Mouse (Mus musculus) kidney, postnatal 0 days (tissue): ENCODE data around the gene Srrt. TPM values are rescaled to one million over a fixed set of nuclear protein-coding genes. Genes with fewer than 3 reads are reported as not detected.
A peak's percentile ranks its signal among the peaks of the same experiment; 100 is the strongest.

Experiments
- ATAC-seq: fragments of 200-750 bp; cut with Nextera tagmentation; replicated peaks from 2 replicates; pipeline ENCODE4 v1.8.0; 2017; ENCODE audit warnings: low read depth, moderate number of reproducible peaks, moderate TSS enrichment, moderate library complexity; ENCODE audit not compliant: low FRiP score
- DNase-seq: peaks from one replicate; pipeline ENCODE4 v3.0.0-alpha.2; 2016; ENCODE audit warnings: low spot score
- H3K27ac ChIP-seq: fragments of 300-500 bp; sonication (generic); 2 replicates; pipeline ENCODE4 v1.5.1; 2014; ENCODE audit warnings: mild to moderate bottlenecking
- H3K27me3 ChIP-seq: fragments of 300-500 bp; sonication (generic); 2 replicates; pipeline ENCODE4 v1.6.1; 2014; ENCODE audit warnings: low read length, mixed read lengths; ENCODE audit not compliant: insufficient read depth
- H3K36me3 ChIP-seq: fragments of 300-500 bp; sonication (generic); 2 replicates; pipeline ENCODE4 v1.6.1; 2014; ENCODE audit warnings: low read length, mixed read lengths; ENCODE audit not compliant: insufficient read depth
- H3K4me1 ChIP-seq: fragments of 300-500 bp; sonication (generic); replicated peaks from 2 replicates; pipeline ENCODE4 v1.6.1; 2014; ENCODE audit warnings: antibody characterized with exemption, low read length, mixed read lengths; ENCODE audit not compliant: insufficient read depth
- H3K4me2 ChIP-seq: fragments of 300-500 bp; sonication (generic); 2 replicates; pipeline ENCODE4 v1.6.1; 2014; ENCODE audit warnings: mild to moderate bottlenecking, low read length, moderate library complexity, mixed read lengths
- H3K4me3 ChIP-seq: fragments of 300-500 bp; sonication (generic); replicated peaks from 2 replicates; pipeline ENCODE4 v1.5.1; 2014; ENCODE audit warnings: low read depth, low read length
- H3K9ac ChIP-seq: fragments of 300-500 bp; sonication (generic); 2 replicates; pipeline ENCODE4 v1.6.1; 2014; ENCODE audit warnings: low read depth, low read length
- H3K9me3 ChIP-seq: fragments of 300-500 bp; sonication (generic); replicated peaks from 2 replicates; pipeline ENCODE4 v1.6.1; 2016; ENCODE audit warnings: low read length, inconsistent platforms, mixed read lengths
- CTCF ChIP-seq: IDR thresholded peaks from 2 replicates; pipeline ENCODE4 v1.5.1; 2016; ENCODE audit warnings: antibody characterized with exemption, low read depth, mild to moderate bottlenecking, moderate library complexity
- WGBS: fragments of 180-500 bp; shearing (Covaris S2); extraction: QIAGEN DNeasy Blood & Tissue Kit; methylation state at CpG from one replicate; pipeline ENCODE4 v1.1.7; 2014; 5-methylcytosine and 5-hydroxymethylcytosine counted together
- polyA plus RNA-seq: library from polyadenylated mRNA; unstranded; fragments of >200 nt; fragmentation: Nextera tagmentation; extraction: Ambion mirVana; gene quantifications from 2 replicates; pipeline ENCODE4 v1.2.1, GENCODE M21; 2015

Gene Srrt
- polyA plus RNA-seq, 1 experiment from 2014 or later: 68.0 TPM

DNA sequence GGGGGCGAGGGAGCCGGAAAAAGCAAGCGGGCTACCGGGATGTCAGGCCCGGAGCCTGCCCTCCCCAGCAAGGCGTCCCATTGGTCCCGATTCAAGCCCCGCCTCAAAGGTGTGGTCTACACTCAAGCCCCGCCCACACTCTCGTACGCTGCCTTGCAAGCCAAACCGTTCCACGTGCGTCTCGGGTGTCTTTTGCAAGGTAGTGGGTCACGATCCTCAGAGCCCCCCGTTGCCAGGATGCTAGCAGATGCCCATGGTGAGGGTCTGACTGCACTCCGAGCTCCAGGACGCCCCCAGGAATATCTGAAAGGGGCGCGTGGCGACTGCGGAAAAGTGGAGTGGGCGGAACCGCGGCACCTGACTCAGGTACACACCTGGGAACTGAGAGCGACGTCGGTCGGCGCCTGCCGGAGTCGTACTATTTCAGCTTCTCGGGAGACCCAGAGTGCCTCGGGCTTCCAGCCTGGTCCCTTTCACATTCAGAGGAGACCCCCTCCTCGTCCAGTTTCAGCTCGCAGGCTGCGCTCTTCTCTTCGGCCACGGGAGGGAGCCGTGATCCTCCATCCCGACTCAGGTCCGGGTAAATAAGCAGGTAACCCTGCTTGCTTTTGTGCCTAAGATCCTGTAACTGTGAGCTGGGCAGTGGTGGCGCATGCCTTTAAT, 26.2 kb upstream of the Srrt start, which contains the start of gene Slc12a9:
Gene Slc12a9 (minus strand): TSS at position 86 of the 663 bp plus-strand sequence.
- under 1% methylated on average over 44 of the region's 44 CpGs for WGBS
- Histone ChIP-seq H3K4me3 (peak within 1 kb of the TSS; percentile 50), H3K27me3 (no peaks in the 10 kb centered on the region), H3K4me2 (peak within 1 kb of the TSS; percentile 82), H3K27ac (peak within 1 kb of the TSS; percentile 72), H3K9ac (peak within 1 kb of the TSS; percentile 73), H3K36me3 (no peaks in the 10 kb centered on the region), H3K4me1 (no peaks in the 10 kb centered on the region), H3K9me3 (no peaks in the 10 kb centered on the region)
- DNase-seq (peak; percentile 97), ATAC-seq (peak; percentile 90)
- TF ChIP-seq CTCF: peak; percentile 84

DNA sequence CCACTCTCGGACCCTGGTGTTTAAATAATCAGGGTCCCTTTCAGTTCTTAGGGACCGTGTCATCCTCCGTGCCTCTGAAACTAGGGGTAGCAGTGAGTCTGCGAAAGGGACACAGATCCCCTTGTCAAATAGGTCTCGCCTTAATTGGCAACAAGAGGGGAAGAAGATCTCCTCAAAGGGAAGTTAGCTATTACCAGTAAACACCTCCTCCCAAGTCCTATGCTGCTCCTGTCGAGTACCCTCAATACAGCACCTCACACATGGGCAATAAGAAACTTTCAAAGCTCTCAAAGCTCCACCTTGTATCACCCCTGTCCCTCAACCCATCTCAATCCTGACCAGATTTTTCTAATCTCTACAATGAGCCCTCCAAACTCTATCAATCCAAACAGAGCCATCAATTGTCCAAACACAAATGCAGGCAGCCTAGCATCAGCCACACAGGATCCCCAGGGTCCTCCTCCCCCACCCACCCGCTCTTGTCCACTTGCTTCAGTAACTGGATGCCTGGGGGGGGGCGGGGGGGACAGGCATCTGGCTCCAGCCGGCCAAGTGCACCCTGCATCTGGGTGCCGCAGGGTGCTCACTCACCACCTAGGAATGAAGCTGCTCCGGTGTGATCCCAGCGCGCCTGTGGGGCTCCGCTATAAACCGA, 25.5 kb upstream of the Srrt start:
- no peak for TF ChIP-seq CTCF
- Histone ChIP-seq H3K27me3 (no peaks in the 10 kb centered on the region), H3K4me2 (peak overlapping the region; percentile 82), H3K9me3 (no peaks in the 10 kb centered on the region), H3K4me3 (peak overlapping the region; percentile 50), H3K36me3 (no peaks in the 10 kb centered on the region), H3K9ac (peak overlapping the region; percentile 73), H3K27ac (peak overlapping the region; percentile 72), H3K4me1 (no peaks in the 10 kb centered on the region)
- 13% methylated on average over 15 of the region's 15 CpGs for WGBS
- no peak for ATAC-seq
- no peak for DNase-seq

- DNase-seq: no peak
- H3K27me3 ChIP-seq: no peaks in the 10 kb centered on the region
- H3K4me3 ChIP-seq: no peak overlapping the region
- WGBS: 85% methylated on average over 7 of the region's 7 CpGs
- H3K9me3 ChIP-seq: no peaks in the 10 kb centered on the region
- no peak overlapping the region for H3K9ac ChIP-seq
- H3K4me1 ChIP-seq: no peaks in the 10 kb centered on the region
- no peak overlapping the region for H3K4me2 ChIP-seq
- H3K27ac ChIP-seq: no peak overlapping the region
- 0 out of 2 replicates have a peak, but pooled peaks cover 2% of the 10 kb centered on the region for H3K36me3 ChIP-seq
- ATAC-seq: no peak
- TF ChIP-seq CTCF: no peak
Measured at GRCm38 (mm10) chr5:137330910-137331309, 23.4 kb upstream of the Srrt start.

DNA sequence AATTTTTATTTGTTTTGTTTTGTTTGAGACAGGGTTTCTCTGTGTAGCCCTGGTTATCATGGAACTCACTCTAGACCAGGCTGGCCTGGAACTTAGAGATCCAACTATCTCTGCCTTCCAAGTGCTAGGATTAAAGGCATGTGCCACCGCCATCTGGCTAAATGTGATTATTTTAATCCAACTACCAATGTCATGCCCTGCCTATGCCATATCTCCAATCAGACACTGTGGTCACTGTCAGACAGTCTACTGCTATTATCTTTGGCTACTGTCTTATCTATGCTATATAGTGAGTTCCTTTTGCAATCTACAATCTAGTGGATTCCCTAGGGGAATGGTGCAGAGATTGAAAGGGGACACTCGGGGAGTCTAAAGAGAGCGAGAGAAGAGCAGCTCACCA, 13.5 kb upstream of the Srrt start:
- DNase-seq (no peak), ATAC-seq (no peak)
- Histone ChIP-seq H3K9ac (no peak overlapping the region), H3K4me3 (no peak overlapping the region), H3K4me1 (no peaks in the 10 kb centered on the region), H3K9me3 (no peaks in the 10 kb centered on the region), H3K36me3 (0 out of 2 replicates have a peak, but pooled peaks cover 5% of the 10 kb centered on the region), H3K27ac (no peak overlapping the region), H3K4me2 (no peak overlapping the region), H3K27me3 (no peaks in the 10 kb centered on the region)
- 92% methylated on average over 3 of the region's 3 CpGs for WGBS
- TF ChIP-seq CTCF: no peak

GRCm38 (mm10) chr5:137318570-137318969, 11.1 kb upstream of the Srrt start:
- ATAC-seq: no peak

GRCm38 (mm10) chr5:137317361-137317760, 9.9 kb upstream of the Srrt start:
- no peak for DNase-seq
- TF ChIP-seq CTCF: no peak
- Histone ChIP-seq H3K9ac (no peak overlapping the region), H3K4me2 (no peak overlapping the region), H3K4me3 (no peak overlapping the region), H3K27ac (no peak overlapping the region), H3K4me1 (peaks cover 21% of the 10 kb centered on the region), H3K27me3 (no peaks in the 10 kb centered on the region), H3K9me3 (no peaks in the 10 kb centered on the region), H3K36me3 (0 out of 2 replicates have a peak, but pooled peaks cover 3% of the 10 kb centered on the region)
- 93% methylated on average over 8 of the region's 8 CpGs for WGBS
- no peak for ATAC-seq

More at GRCm38 (mm10) chr5:137318570-137318969, 11.1 kb upstream of the Srrt start:
- Histone ChIP-seq H3K4me3 (no peak overlapping the region), H3K27ac (no peak overlapping the region), H3K27me3 (no peaks in the 10 kb centered on the region), H3K9me3 (no peaks in the 10 kb centered on the region), H3K4me2 (no peak overlapping the region), H3K4me1 (peaks cover 11% of the 10 kb centered on the region), H3K36me3 (0 out of 2 replicates have a peak, but pooled peaks cover 3% of the 10 kb centered on the region), H3K9ac (no peak overlapping the region)
- WGBS: 59% methylated on average over 1 of the region's 1 CpGs
- no peak for DNase-seq
- no peak for TF ChIP-seq CTCF
